Mouse (Mus musculus) intestine, postnatal 0 days (tissue): ENCODE results near the gene Crtc3. TPM values are rescaled to one million over a fixed set of nuclear protein-coding genes. Genes with fewer than 3 reads are reported as not detected.

Experiments
- ATAC-seq: fragments of 200-750 bp; cut with Nextera tagmentation; 2 replicates; pipeline ENCODE4 v1.8.0; 2017; ENCODE audit warnings: mild to moderate bottlenecking, moderate TSS enrichment, moderate library complexity
- H3K27ac ChIP-seq: fragments of 300-500 bp; sonication (generic); 2 replicates; pipeline ENCODE4 v1.5.1; 2014; ENCODE audit warnings: mild to moderate bottlenecking, low read depth, low read length, moderate library complexity
- H3K27me3 ChIP-seq: fragments of 300-500 bp; sonication (generic); replicated peaks from 2 replicates; pipeline ENCODE4 v1.6.1; 2014; ENCODE audit warnings: low read length, mixed read lengths; ENCODE audit not compliant: control insufficient read depth, insufficient read depth
- H3K36me3 ChIP-seq: fragments of 300-500 bp; sonication (generic); 2 replicates; pipeline ENCODE4 v1.6.1; 2014; ENCODE audit warnings: mild to moderate bottlenecking, moderate library complexity; ENCODE audit not compliant: control insufficient read depth, insufficient read depth
- H3K4me1 ChIP-seq: fragments of 300-500 bp; sonication (generic); replicated peaks from 2 replicates; pipeline ENCODE4 v1.6.1; 2014; ENCODE audit warnings: antibody characterized with exemption, low read length, mixed read lengths; ENCODE audit not compliant: control insufficient read depth, insufficient read depth
- H3K4me2 ChIP-seq: fragments of 300-500 bp; sonication (generic); replicated peaks from 2 replicates; pipeline ENCODE4 v1.6.1; 2014; ENCODE audit warnings: low read depth, mild to moderate bottlenecking, moderate library complexity
- H3K4me3 ChIP-seq: fragments of 300-500 bp; sonication (generic); 2 replicates; pipeline ENCODE4 v1.5.1; 2014; ENCODE audit warnings: low read depth, low read length
- H3K9ac ChIP-seq: fragments of 300-500 bp; sonication (generic); 2 replicates; pipeline ENCODE4 v1.6.1; 2014; ENCODE audit warnings: mild to moderate bottlenecking, low read depth, low read length
- H3K9me3 ChIP-seq: fragments of 300-500 bp; sonication (generic); 2 replicates; pipeline ENCODE4 v1.6.1; 2016; ENCODE audit warnings: mixed run types; ENCODE audit not compliant: control insufficient read depth
- CTCF ChIP-seq: sonication (generic); IDR thresholded peaks from 2 replicates; pipeline ENCODE4 v1.5.1; 2016; ENCODE audit warnings: low read depth, mild to moderate bottlenecking, control low read depth, antibody characterized with exemption, moderate library complexity
- WGBS: fragments of 180-500 bp; shearing (Covaris S2); extraction: QIAGEN DNeasy Blood & Tissue Kit; methylation state at CpG from one replicate; pipeline ENCODE4 v1.1.7; 2014; 5-methylcytosine and 5-hydroxymethylcytosine counted together
- polyA plus RNA-seq: library from polyadenylated mRNA; unstranded; fragments of >200 nt; fragmentation: Nextera tagmentation; extraction: Ambion mirVana; gene quantifications from 2 replicates; pipeline ENCODE4 v1.2.1, GENCODE M21; 2015

Crtc3 gene
- polyA plus RNA-seq = 11.5 and 13.8 TPM in 2 replicates

- no peaks in the 10 kb centered on the region for H3K27me3 ChIP-seq
- WGBS = 1% methylated on average over 56 of the region's 83 CpGs
- no peaks in the 10 kb centered on the region for H3K9me3 ChIP-seq
- peak within 1 kb of the TSS; percentile 93 for H3K9ac ChIP-seq
- H3K27ac ChIP-seq = peak within 1 kb of the TSS; percentile 96
- TF ChIP-seq CTCF = peak; percentile 34
- peak within 1 kb of the TSS; percentile 86 for H3K4me3 ChIP-seq
- peak; percentile 85 for ATAC-seq
- H3K4me1 ChIP-seq = 0 out of 2 replicates have a peak, but pooled peaks cover 2% of the 10 kb centered on the region
- no peaks in the 10 kb centered on the region for H3K36me3 ChIP-seq
- peak within 1 kb of the TSS; percentile 94 for H3K4me2 ChIP-seq
Observed at GRCm38 (mm10) chr7:80688556-80689220, at the start of gene Crtc3. Crtc3 (minus strand) TSS chr7:80688877.

GRCm38 (mm10) chr7:80736199-80736598 is 47.5 kb upstream of the Crtc3 start:
- no peak for ATAC-seq
- H3K27ac ChIP-seq = no peak overlapping the region
- no peaks in the 10 kb centered on the region for H3K27me3 ChIP-seq
- WGBS = 83% methylated on average over 10 of the region's 10 CpGs
- H3K4me3 ChIP-seq = no peak overlapping the region
- no peak overlapping the region for H3K9ac ChIP-seq
- no peak for TF ChIP-seq CTCF
- H3K9me3 ChIP-seq = no peaks in the 10 kb centered on the region
- H3K36me3 ChIP-seq = peaks cover 89% of the 10 kb centered on the region
- H3K4me2 ChIP-seq = no peak overlapping the region
- no peaks in the 10 kb centered on the region for H3K4me1 ChIP-seq

GRCm38 (mm10) chr7:80732986-80733385 is 44.3 kb upstream of the Crtc3 start:
- no peak overlapping the region for H3K9ac ChIP-seq

GRCm38 (mm10) chr7:80729662-80730061 is 41.0 kb upstream of the Crtc3 start:
- H3K4me2 ChIP-seq = no peak overlapping the region
- 21% methylated on average over 8 of the region's 8 CpGs for WGBS
- no peaks in the 10 kb centered on the region for H3K9me3 ChIP-seq
- 0 out of 2 replicates have a peak, but pooled peaks have one; percentile 32 for ATAC-seq
- H3K27ac ChIP-seq = no peak overlapping the region
- H3K4me3 ChIP-seq = no peak overlapping the region
- TF ChIP-seq CTCF = peak; percentile 94
- no peak overlapping the region for H3K9ac ChIP-seq
- H3K27me3 ChIP-seq = no peaks in the 10 kb centered on the region
- peaks cover 89% of the 10 kb centered on the region for H3K36me3 ChIP-seq
- H3K4me1 ChIP-seq = no peaks in the 10 kb centered on the region

More at GRCm38 (mm10) chr7:80732986-80733385, 44.3 kb upstream of the Crtc3 start:
- no peaks in the 10 kb centered on the region for H3K4me1 ChIP-seq
- H3K36me3 ChIP-seq = peaks cover 88% of the 10 kb centered on the region
- no peak overlapping the region for H3K4me3 ChIP-seq
- H3K27me3 ChIP-seq = no peaks in the 10 kb centered on the region
- TF ChIP-seq CTCF = no peak
- 79% methylated on average over 11 of the region's 11 CpGs for WGBS
- H3K4me2 ChIP-seq = no peak overlapping the region
- H3K9me3 ChIP-seq = no peaks in the 10 kb centered on the region
- no peak overlapping the region for H3K27ac ChIP-seq
- ATAC-seq = no peak

- no peak for ATAC-seq
- no peaks in the 10 kb centered on the region for H3K4me1 ChIP-seq
- peaks cover 91% of the 10 kb centered on the region for H3K36me3 ChIP-seq
- no peak overlapping the region for H3K4me2 ChIP-seq
- 69% methylated on average over 9 of the region's 9 CpGs for WGBS
- H3K9me3 ChIP-seq = no peaks in the 10 kb centered on the region
- H3K27ac ChIP-seq = no peak overlapping the region
- TF ChIP-seq CTCF = no peak
- H3K27me3 ChIP-seq = no peaks in the 10 kb centered on the region
- no peak overlapping the region for H3K9ac ChIP-seq
- no peak overlapping the region for H3K4me3 ChIP-seq
Observed at GRCm38 (mm10) chr7:80721041-80721440, 32.4 kb upstream of the Crtc3 start.

GRCm38 (mm10) chr7:80719582-80719981 is 30.9 kb upstream of the Crtc3 start:
- H3K4me2 ChIP-seq = no peak overlapping the region
- H3K36me3 ChIP-seq = peaks cover 91% of the 10 kb centered on the region
- no peak overlapping the region for H3K4me3 ChIP-seq
- H3K9ac ChIP-seq = no peak overlapping the region
- WGBS = 94% methylated on average over 7 of the region's 7 CpGs
- H3K27me3 ChIP-seq = no peaks in the 10 kb centered on the region
- no peak for TF ChIP-seq CTCF
- H3K4me1 ChIP-seq = no peaks in the 10 kb centered on the region
- H3K9me3 ChIP-seq = no peaks in the 10 kb centered on the region
- ATAC-seq = no peak
- no peak overlapping the region for H3K27ac ChIP-seq
